Mouse (Mus musculus): ENCODE measurements around the gene Rhbdl3. TPM values are rescaled to one million over a fixed set of nuclear protein-coding genes. Genes with fewer than 3 reads are reported as not detected.

The Rhbdl3 gene
- polyA plus RNA-seq, 1 experiment: 0.52 TPM

DNA sequence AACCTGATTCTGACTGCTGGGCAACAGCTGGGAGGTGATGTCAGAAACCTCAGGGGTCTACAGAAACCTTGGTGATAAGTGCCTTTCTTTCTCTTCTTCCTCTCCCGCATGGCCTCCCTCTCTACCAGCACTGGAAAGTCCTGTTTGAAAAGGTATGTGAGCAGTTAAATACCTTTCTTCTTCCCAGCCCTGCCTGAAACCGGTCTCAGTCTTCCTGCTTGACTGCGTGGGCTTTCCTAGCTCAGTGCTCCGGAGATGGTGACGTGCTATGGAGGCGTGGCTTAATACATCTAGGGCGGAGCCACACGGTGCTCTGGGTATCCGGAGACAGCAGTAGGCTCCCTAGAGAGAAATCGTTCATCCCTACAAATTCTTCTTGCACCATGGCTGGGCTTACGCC is 1.8 kb downstream of the Rhbdl3 start:
- H3K27ac ChIP-seq (ENCODE audit: control insufficient read depth, insufficient read depth, low read depth, low read length, poor library complexity): no peak overlapping the region
- 4% methylated on average over 11 of the region's 11 CpGs for WGBS
- TF ChIP-seq POLR2A (IDR thresholded peaks at IDR 0.05; ENCODE audit: borderline replicate concordance, control insufficient read depth, low read depth, low read length) (no peak), CTCF (IDR thresholded peaks at IDR 0.05; ENCODE audit: control insufficient read depth, insufficient read depth, low read length) (no peak)
- H3K4me1 ChIP-seq (ENCODE audit: control insufficient read depth, insufficient read depth, low read length): no peaks in the 10 kb centered on the region; the same call in 1 of the 2 replicates
- no peak overlapping the region for H3K4me3 ChIP-seq (replicated peaks; ENCODE audit: control insufficient read depth, low read depth, low read length)

- no peak overlapping the region for H3K4me3 ChIP-seq (replicated peaks; ENCODE audit: control insufficient read depth, low read depth, low read length)
- 81% methylated on average over 3 of the region's 3 CpGs for WGBS
Measured at GRCm38 (mm10) chr11:80303746-80304145, 3.0 kb downstream of the Rhbdl3 start.

GRCm38 (mm10) chr11:80304846-80305245 is 4.1 kb downstream of the Rhbdl3 start:
- WGBS: 77% methylated on average over 10 of the region's 10 CpGs
- Histone ChIP-seq H3K4me1 (ENCODE audit: control insufficient read depth, insufficient read depth, low read length) (no peaks in the 10 kb centered on the region; the same call in 1 of the 2 replicates), H3K27ac (ENCODE audit: control insufficient read depth, insufficient read depth, low read depth, low read length, poor library complexity) (no peak overlapping the region), H3K4me3 (replicated peaks; ENCODE audit: control insufficient read depth, low read depth, low read length) (no peak overlapping the region)
- no peak for TF ChIP-seq POLR2A (IDR thresholded peaks at IDR 0.05; ENCODE audit: borderline replicate concordance, control insufficient read depth, low read depth, low read length)
- no peak for TF ChIP-seq CTCF (IDR thresholded peaks at IDR 0.05; ENCODE audit: control insufficient read depth, insufficient read depth, low read length)

More at GRCm38 (mm10) chr11:80303746-80304145, 3.0 kb downstream of the Rhbdl3 start:
- Histone ChIP-seq H3K27ac (ENCODE audit: control insufficient read depth, insufficient read depth, low read depth, low read length, poor library complexity) (no peak overlapping the region), H3K4me1 (ENCODE audit: control insufficient read depth, insufficient read depth, low read length) (no peaks in the 10 kb centered on the region; the same call in 1 of the 2 replicates)
- no peak for TF ChIP-seq CTCF (IDR thresholded peaks at IDR 0.05; ENCODE audit: control insufficient read depth, insufficient read depth, low read length)
- no peak for TF ChIP-seq POLR2A (IDR thresholded peaks at IDR 0.05; ENCODE audit: borderline replicate concordance, control insufficient read depth, low read depth, low read length)

DNA sequence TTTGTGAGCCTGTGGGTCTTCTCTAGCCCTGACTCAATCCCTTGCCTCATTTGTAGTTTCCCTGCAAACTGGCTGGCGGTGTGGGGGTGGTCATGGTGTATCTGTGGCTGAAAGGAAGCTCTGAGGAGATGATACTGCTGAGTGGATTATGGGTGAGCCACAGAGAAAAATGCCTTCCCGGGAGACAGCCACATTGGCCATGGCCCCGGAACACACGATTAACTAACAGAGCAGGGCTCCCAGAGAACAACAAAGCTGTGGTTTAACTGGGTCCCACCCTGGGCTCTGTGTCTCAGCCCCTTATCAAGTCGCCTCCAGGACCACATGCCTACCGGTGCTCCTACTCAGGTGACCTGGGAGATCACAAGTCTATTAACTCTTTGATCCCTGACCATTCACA is 7.8 kb downstream of the Rhbdl3 start:
- TF ChIP-seq POLR2A (IDR thresholded peaks at IDR 0.05; ENCODE audit: borderline replicate concordance, control insufficient read depth, low read depth, low read length): no peak
- no peak for TF ChIP-seq CTCF (IDR thresholded peaks at IDR 0.05; ENCODE audit: control insufficient read depth, insufficient read depth, low read length)
- H3K4me1 ChIP-seq (ENCODE audit: control insufficient read depth, insufficient read depth, low read length): no peaks in the 10 kb centered on the region
- WGBS: 55% methylated on average over 6 of the region's 6 CpGs
- no peak overlapping the region for H3K27ac ChIP-seq (ENCODE audit: control insufficient read depth, insufficient read depth, low read depth, low read length, poor library complexity)
- H3K4me3 ChIP-seq (replicated peaks; ENCODE audit: control insufficient read depth, low read depth, low read length): no peak overlapping the region

DNA sequence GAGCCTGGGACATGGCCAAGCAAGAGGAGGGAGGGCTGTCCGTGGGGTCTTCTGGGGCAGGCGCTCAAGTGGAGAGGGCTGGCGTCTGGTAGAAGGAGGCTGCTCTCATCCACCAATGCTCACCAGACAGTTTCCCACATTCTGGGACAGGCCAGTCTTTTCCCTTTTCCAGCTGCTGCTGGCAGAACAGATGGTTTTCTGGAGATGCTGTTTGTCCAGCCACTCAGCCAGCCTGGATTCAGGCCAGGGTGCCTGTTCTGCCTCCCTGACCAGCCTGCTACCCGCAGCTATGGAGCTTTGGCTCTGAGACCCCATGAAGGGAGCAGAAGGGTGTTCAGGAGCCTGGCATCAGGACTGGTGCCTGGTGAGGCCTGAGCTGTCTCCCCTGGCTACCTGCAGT is 10.6 kb downstream of the Rhbdl3 start:
- Histone ChIP-seq H3K4me3 (replicated peaks; ENCODE audit: control insufficient read depth, low read depth, low read length) (no peak overlapping the region), H3K27ac (ENCODE audit: control insufficient read depth, insufficient read depth, low read depth, low read length, poor library complexity) (no peak overlapping the region; the same call in 1 of the 2 replicates), H3K4me1 (ENCODE audit: control insufficient read depth, insufficient read depth, low read length) (no peaks in the 10 kb centered on the region)
- 83% methylated on average over 4 of the region's 4 CpGs for WGBS
- no peak for TF ChIP-seq CTCF (IDR thresholded peaks at IDR 0.05; ENCODE audit: control insufficient read depth, insufficient read depth, low read length)
- TF ChIP-seq POLR2A (IDR thresholded peaks at IDR 0.05; ENCODE audit: borderline replicate concordance, control insufficient read depth, low read depth, low read length): no peak

DNA sequence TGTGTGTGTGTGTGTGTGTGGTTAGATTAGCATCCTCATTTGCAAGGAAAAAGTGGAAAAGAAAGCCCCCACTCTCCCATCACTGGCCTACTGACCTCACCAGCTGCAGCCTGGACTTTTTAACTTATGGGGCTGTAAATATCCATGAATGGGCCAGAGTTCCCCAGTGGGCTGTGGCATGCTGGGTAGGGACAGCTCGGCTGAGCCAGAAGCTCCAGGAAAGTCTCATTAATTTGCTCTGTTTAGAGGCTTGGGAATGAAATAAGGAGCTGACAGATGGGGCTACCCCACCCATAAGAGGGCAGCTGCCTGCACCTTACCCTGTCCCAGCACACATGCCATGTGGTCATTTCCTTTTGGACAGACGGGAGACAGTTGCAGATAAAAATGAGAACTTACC is 11.3 kb downstream of the Rhbdl3 start:
- Histone ChIP-seq H3K4me3 (replicated peaks; ENCODE audit: control insufficient read depth, low read depth, low read length) (no peak overlapping the region), H3K4me1 (ENCODE audit: control insufficient read depth, insufficient read depth, low read length) (no peaks in the 10 kb centered on the region), H3K27ac (ENCODE audit: control insufficient read depth, insufficient read depth, low read depth, low read length, poor library complexity) (no peak overlapping the region)
- no peak for TF ChIP-seq POLR2A (IDR thresholded peaks at IDR 0.05; ENCODE audit: borderline replicate concordance, control insufficient read depth, low read depth, low read length)
- TF ChIP-seq CTCF (IDR thresholded peaks at IDR 0.05; ENCODE audit: control insufficient read depth, insufficient read depth, low read length): no peak
- WGBS: 65% methylated on average over 2 of the region's 2 CpGs

GRCm38 (mm10) chr11:80312565-80312964 is 11.9 kb downstream of the Rhbdl3 start:
- 30% methylated on average over 6 of the region's 6 CpGs for WGBS
- Histone ChIP-seq H3K4me1 (ENCODE audit: control insufficient read depth, insufficient read depth, low read length) (no peaks in the 10 kb centered on the region), H3K4me3 (replicated peaks; ENCODE audit: control insufficient read depth, low read depth, low read length) (no peak overlapping the region), H3K27ac (ENCODE audit: control insufficient read depth, insufficient read depth, low read depth, low read length, poor library complexity) (no peak overlapping the region)
- TF ChIP-seq POLR2A (IDR thresholded peaks at IDR 0.05; ENCODE audit: borderline replicate concordance, control insufficient read depth, low read depth, low read length) (no peak), CTCF (IDR thresholded peaks at IDR 0.05; ENCODE audit: control insufficient read depth, insufficient read depth, low read length) (no peak)

DNA sequence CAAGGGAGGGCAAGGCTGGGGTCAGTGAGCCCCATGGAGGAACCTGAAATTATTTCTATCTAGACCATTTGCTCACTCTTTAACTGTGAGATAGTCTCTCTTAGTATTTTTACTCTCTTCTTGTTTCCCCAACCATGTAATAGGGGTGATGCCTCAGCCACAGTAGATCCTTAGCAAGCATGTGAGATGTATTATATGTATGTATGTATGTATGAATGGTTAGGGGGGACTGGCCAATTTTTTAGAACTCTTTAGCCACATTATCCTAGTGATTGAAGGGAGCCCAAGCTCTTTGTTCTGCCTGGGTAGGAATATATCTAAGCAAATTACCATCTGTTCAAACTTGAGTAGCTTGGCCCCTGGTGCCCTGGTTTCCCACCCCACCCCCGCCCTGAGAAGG is 12.8 kb downstream of the Rhbdl3 start:
- no peak overlapping the region for H3K4me3 ChIP-seq (replicated peaks; ENCODE audit: control insufficient read depth, low read depth, low read length)
- no peak overlapping the region for H3K27ac ChIP-seq (ENCODE audit: control insufficient read depth, insufficient read depth, low read depth, low read length, poor library complexity)
- 72% methylated on average over 1 of the region's 1 CpGs for WGBS
- H3K4me1 ChIP-seq (ENCODE audit: control insufficient read depth, insufficient read depth, low read length): no peaks in the 10 kb centered on the region
- TF ChIP-seq CTCF (IDR thresholded peaks at IDR 0.05; ENCODE audit: control insufficient read depth, insufficient read depth, low read length): no peak
- TF ChIP-seq POLR2A (IDR thresholded peaks at IDR 0.05; ENCODE audit: borderline replicate concordance, control insufficient read depth, low read depth, low read length): no peak

- Histone ChIP-seq H3K27ac (ENCODE audit: control insufficient read depth, insufficient read depth, low read depth, low read length, poor library complexity) (no peak overlapping the region), H3K4me3 (replicated peaks; ENCODE audit: control insufficient read depth, low read depth, low read length) (no peak overlapping the region), H3K4me1 (ENCODE audit: control insufficient read depth, insufficient read depth, low read length) (no peaks in the 10 kb centered on the region)
- WGBS: 68% methylated on average over 4 of the region's 4 CpGs
- no peak for TF ChIP-seq CTCF (IDR thresholded peaks at IDR 0.05; ENCODE audit: control insufficient read depth, insufficient read depth, low read length)
- TF ChIP-seq POLR2A (IDR thresholded peaks at IDR 0.05; ENCODE audit: borderline replicate concordance, control insufficient read depth, low read depth, low read length): no peak
Measured at GRCm38 (mm10) chr11:80313944-80314343, 13.2 kb downstream of the Rhbdl3 start.

All from bone marrow, adult 2 months (tissue).